Mouse (Mus musculus) layer of hippocampus, adult 8-10 months (tissue): Measurements from ENCODE around the gene Scn3b. TPM values are rescaled to one million over a fixed set of nuclear protein-coding genes. Genes with fewer than 3 reads are reported as not detected.

Experiments
- DNase-seq, 2 experiments: peaks; one replicate each; pipeline ENCODE4 v3.0.0; 2022; ENCODE audit warnings: low spot score in 2 of 2
- total RNA-seq, 4 experiments: library from RNA; stranded (reverse); gene quantifications; 2 replicates each; pipeline ENCODE4 v1.2.4; 2022

Scn3b gene
- total RNA-seq, 4 experiments from 2014 or later, result 166 to 246 (median 209) TPM

- DNase-seq, result no peak
Observed at GRCm38 (mm10) chr9:40316865-40317660, 48.0 kb downstream of the Scn3b start.

- no peak for DNase-seq
Observed at GRCm38 (mm10) chr9:40317735-40318134, 48.7 kb downstream of the Scn3b start.

GRCm38 (mm10) chr9:40318771-40319170 lies 49.8 kb downstream of the Scn3b start:
- DNase-seq, result no peak

- no peak for DNase-seq
Observed at GRCm38 (mm10) chr9:40320405-40320804, 51.4 kb downstream of the Scn3b start.

GRCm38 (mm10) chr9:40320879-40321667 lies 52.1 kb downstream of the Scn3b start:
- peak in 1 of 2 experiments; percentile 77 for DNase-seq

GRCm38 (mm10) chr9:40321668-40322003 lies 52.6 kb downstream of the Scn3b start:
- no peak for DNase-seq

GRCm38 (mm10) chr9:40322372-40322771 lies 53.4 kb downstream of the Scn3b start:
- no peak for DNase-seq

- DNase-seq, result no peak
Observed at GRCm38 (mm10) chr9:40323171-40323570, 54.2 kb downstream of the Scn3b start.

GRCm38 (mm10) chr9:40323773-40324172 lies 54.8 kb downstream of the Scn3b start:
- no peak for DNase-seq

- DNase-seq, result no peak
Observed at GRCm38 (mm10) chr9:40324232-40324792, 55.3 kb downstream of the Scn3b start.

- no peak for DNase-seq
Observed at GRCm38 (mm10) chr9:40324826-40325225, 55.8 kb downstream of the Scn3b start.

GRCm38 (mm10) chr9:40326260-40326915 lies 57.4 kb downstream of the Scn3b start:
- DNase-seq, result no peak

GRCm38 (mm10) chr9:40330609-40331382 lies 61.8 kb downstream of the Scn3b start:
- DNase-seq, result peak; percentile 85 to 91

- DNase-seq, result no peak
Observed at GRCm38 (mm10) chr9:40331411-40332286, 62.6 kb downstream of the Scn3b start.

GRCm38 (mm10) chr9:40332326-40332725 lies 63.3 kb downstream of the Scn3b start:
- DNase-seq, result peak; percentile 68 to 75

- DNase-seq, result no peak
Observed at GRCm38 (mm10) chr9:40332731-40333648, 64.0 kb downstream of the Scn3b start.

GRCm38 (mm10) chr9:40333649-40334396 lies 64.8 kb downstream of the Scn3b start:
- DNase-seq, result peak; percentile 83 to 88

GRCm38 (mm10) chr9:40334617-40335016 lies 65.6 kb downstream of the Scn3b start:
- no peak for DNase-seq
